10 mouse cellular contexts compared by ENCODE assay signal in genomic region chr7:82478861-82479755, GRCm38 (mm10).
A peak's percentile ranks its signal among the peaks of the same experiment; 100 is the strongest.
DNase-seq lines count a peak whose midpoint lies in the region; ATAC-seq and TF ChIP-seq lines count a peak whose summit lies in the region.
"Had no signal": no experiment of that assay in that cellular context is flagged by ENCODE, and none has a peak within 500 bp of the region (broad histone marks: within the 10 kb centered on the region; RNA-seq: fewer than 3 reads in every experiment).

No protein-coding gene starts in this region.

- H3K9me3 ChIP-seq in heart, embryonic 12.5 days (replicated peaks): 0 out of 2 replicates have a peak, but pooled peaks cover 3% of the 10 kb centered on the region
- no peaks in the 10 kb centered on the region for H3K9me3 ChIP-seq in intestine, postnatal 0 days (ENCODE audit: control insufficient read depth)
- H3K9me3 ChIP-seq: hindbrain, embryonic 15.5 days; stomach, embryonic 15.5 days had no signal

- TF ChIP-seq CTCF in intestine, postnatal 0 days (IDR thresholded peaks at IDR 0.05; ENCODE audit: low read depth): no peak

- H3K4me3 ChIP-seq in heart, embryonic 12.5 days: no peak overlapping the region
- H3K4me3 ChIP-seq in intestine, postnatal 0 days (ENCODE audit: low read depth, low read length): no peak overlapping the region
- H3K4me3 ChIP-seq: hindbrain, embryonic 15.5 days; stomach, embryonic 15.5 days had no signal

- no peak overlapping the region for H3K9ac ChIP-seq in heart, embryonic 12.5 days
- no peak overlapping the region for H3K9ac ChIP-seq in intestine, postnatal 0 days (ENCODE audit: low read depth, low read length)
- H3K9ac ChIP-seq: hindbrain, embryonic 15.5 days; stomach, embryonic 15.5 days had no signal

- 70% methylated on average over 10 of the region's 10 CpGs for WGBS in heart, embryonic 12.5 days
- 69% methylated on average over 10 of the region's 10 CpGs for WGBS in intestine, postnatal 0 days

- no peak overlapping the region for H3K4me2 ChIP-seq in heart, embryonic 12.5 days
- no peak overlapping the region for H3K4me2 ChIP-seq in intestine, postnatal 0 days (replicated peaks; ENCODE audit: low read depth)
- H3K4me2 ChIP-seq: hindbrain, embryonic 15.5 days; stomach, embryonic 15.5 days had no signal

- H3K4me1 ChIP-seq in heart, embryonic 12.5 days (replicated peaks): no peaks in the 10 kb centered on the region
- no peaks in the 10 kb centered on the region for H3K4me1 ChIP-seq in intestine, postnatal 0 days (replicated peaks; ENCODE audit: control insufficient read depth, insufficient read depth, low read length)
- H3K4me1 ChIP-seq: hindbrain, embryonic 15.5 days; stomach, embryonic 15.5 days had no signal

- no peak for ATAC-seq in heart, embryonic 12.5 days (ENCODE audit: insufficient number of reproducible peaks, low FRiP score)
- ATAC-seq in intestine, postnatal 0 days: peak; percentile 68

- no peaks in the 10 kb centered on the region for H3K27me3 ChIP-seq in heart, embryonic 12.5 days (replicated peaks)
- H3K27me3 ChIP-seq in intestine, postnatal 0 days (replicated peaks; ENCODE audit: control insufficient read depth, insufficient read depth, low read length): no peaks in the 10 kb centered on the region
- H3K27me3 ChIP-seq: hindbrain, embryonic 15.5 days; stomach, embryonic 15.5 days had no signal

- no peak overlapping the region for H3K27ac ChIP-seq in heart, embryonic 12.5 days (ENCODE audit: poor library complexity, severe bottlenecking)
- H3K27ac ChIP-seq in intestine, postnatal 0 days (ENCODE audit: low read depth, low read length): no peak overlapping the region
- H3K27ac ChIP-seq: hindbrain, embryonic 15.5 days; stomach, embryonic 15.5 days had no signal

- DNase-seq in heart, adult 18-20 months: peak; percentile 71 to 81
- DNase-seq in NIH3T3 (ENCODE audit: low read depth) (peak; percentile 77), liver (no peak)
- DNase-seq in fat pad, adult 2 months (ENCODE audit: extremely low read depth, low read depth, low spot score): peak; percentile 18
- DNase-seq in layer of hippocampus, postnatal 25 days (ENCODE audit: extremely low spot score in 1 of 2, low spot score in 1 of 2): no peak
- no peak for DNase-seq in right cerebral cortex, postnatal 14 days

- no peaks in the 10 kb centered on the region for H3K36me3 ChIP-seq in heart, embryonic 12.5 days
- H3K36me3 ChIP-seq in intestine, postnatal 0 days (ENCODE audit: control insufficient read depth, insufficient read depth): no peaks in the 10 kb centered on the region
- H3K36me3 ChIP-seq: hindbrain, embryonic 15.5 days; stomach, embryonic 15.5 days had no signal

Comparison
In these comparisons a context has a peak if more than half of its experiments do, and no peak if none do; other contexts are left out.
1. DNase-seq: peak in heart, adult 18-20 months (2 of 2), NIH3T3 (single experiment) and fat pad, adult 2 months (single experiment); none in layer of hippocampus, postnatal 25 days (0 of 2), right cerebral cortex, postnatal 14 days (single experiment) and liver (single experiment).